Mouse (Mus musculus) stomach, embryonic 16.5 days (tissue): Measurements from ENCODE around the gene AI593442. TPM values are rescaled to one million over a fixed set of nuclear protein-coding genes. Genes with fewer than 3 reads are reported as not detected.

Source experiments
- ATAC-seq: fragments of 200-750 bp; cut with Nextera tagmentation; 2 replicates; pipeline ENCODE4 v1.8.0; 2017; ENCODE audit warnings: moderate number of reproducible peaks, moderate TSS enrichment; ENCODE audit not compliant: insufficient read depth, low FRiP score
- H3K27ac ChIP-seq: fragments of 300-500 bp; sonication (generic); 2 replicates; pipeline ENCODE4 v1.5.1; 2014; ENCODE audit warnings: low read length
- H3K27me3 ChIP-seq: fragments of 300-500 bp; sonication (generic); 2 replicates; pipeline ENCODE4 v1.6.1; 2014; ENCODE audit warnings: low read length, control low read depth, mixed read lengths; ENCODE audit not compliant: control insufficient read depth, insufficient read depth
- H3K36me3 ChIP-seq: fragments of 300-500 bp; sonication (generic); 2 replicates; pipeline ENCODE4 v1.6.1; 2014; ENCODE audit warnings: low read length; ENCODE audit not compliant: control insufficient read depth, insufficient read depth
- H3K4me1 ChIP-seq: fragments of 300-500 bp; sonication (generic); 2 replicates; pipeline ENCODE4 v1.6.1; 2014; ENCODE audit warnings: low read length, control low read depth, mixed read lengths; ENCODE audit not compliant: control insufficient read depth, insufficient read depth
- H3K4me2 ChIP-seq: fragments of 300-500 bp; sonication (generic); 2 replicates; pipeline ENCODE4 v1.6.1; 2014; ENCODE audit warnings: low read depth, low read length, mixed read lengths
- H3K4me3 ChIP-seq: fragments of 300-500 bp; sonication (generic); replicated peaks from 2 replicates; pipeline ENCODE4 v1.5.1; 2014; ENCODE audit warnings: mild to moderate bottlenecking, low read length
- H3K9ac ChIP-seq: fragments of 300-500 bp; sonication (generic); 2 replicates; pipeline ENCODE4 v1.6.1; 2014; ENCODE audit warnings: low read length
- H3K9me3 ChIP-seq: fragments of 300-500 bp; sonication (generic); replicated peaks from 2 replicates; pipeline ENCODE4 v1.6.1; 2016; ENCODE audit warnings: low read length, control low read depth; ENCODE audit not compliant: control insufficient read depth
- WGBS: fragments of 180-500 bp; shearing (Covaris S2); extraction: QIAGEN DNeasy Blood & Tissue Kit; methylation state at CpG from one replicate; pipeline ENCODE4 v1.1.7; 2014; 5-methylcytosine and 5-hydroxymethylcytosine counted together
- polyA plus RNA-seq: library from polyadenylated mRNA; unstranded; fragments of >200 nt; fragmentation: Nextera tagmentation; extraction: Ambion mirVana; gene quantifications from 2 replicates; pipeline ENCODE4 v1.2.1, GENCODE M21; 2015

The AI593442 gene
- polyA plus RNA-seq, 1 experiment from 2014 or later = 1.1 TPM

- ATAC-seq = no peak
- no peaks in the 10 kb centered on the region for H3K9me3 ChIP-seq
- no peak overlapping the region for H3K4me3 ChIP-seq
- H3K4me2 ChIP-seq = no peak overlapping the region
- H3K9ac ChIP-seq = no peak overlapping the region
- H3K4me1 ChIP-seq = no peaks in the 10 kb centered on the region
- WGBS = 69% methylated on average over 3 of the region's 3 CpGs
- no peak overlapping the region for H3K27ac ChIP-seq
- H3K27me3 ChIP-seq = no peaks in the 10 kb centered on the region
- no peaks in the 10 kb centered on the region for H3K36me3 ChIP-seq
Measured at GRCm38 (mm10) chr9:52661422-52661821, 18.2 kb downstream of the AI593442 start.

GRCm38 (mm10) chr9:52650341-52650951 lies 29.1 kb downstream of the AI593442 start:
- no peaks in the 10 kb centered on the region for H3K4me1 ChIP-seq
- no peak overlapping the region for H3K4me3 ChIP-seq
- no peak overlapping the region for H3K9ac ChIP-seq
- no peaks in the 10 kb centered on the region for H3K36me3 ChIP-seq
- H3K4me2 ChIP-seq = no peak overlapping the region
- H3K27me3 ChIP-seq = no peaks in the 10 kb centered on the region
- no peak overlapping the region for H3K27ac ChIP-seq
- no peaks in the 10 kb centered on the region for H3K9me3 ChIP-seq
- ATAC-seq = peak; percentile 53; the same call in 1 of the 2 replicates
- WGBS = 49% methylated on average over 5 of the region's 5 CpGs

GRCm38 (mm10) chr9:52645312-52645711 lies 34.3 kb downstream of the AI593442 start:
- no peak overlapping the region for H3K9ac ChIP-seq
- no peak overlapping the region for H3K4me3 ChIP-seq
- H3K4me1 ChIP-seq = no peaks in the 10 kb centered on the region
- no peak overlapping the region for H3K27ac ChIP-seq
- H3K9me3 ChIP-seq = no peaks in the 10 kb centered on the region
- no peaks in the 10 kb centered on the region for H3K27me3 ChIP-seq
- WGBS = 57% methylated on average over 2 of the region's 2 CpGs
- no peak overlapping the region for H3K4me2 ChIP-seq
- no peak for ATAC-seq
- no peaks in the 10 kb centered on the region for H3K36me3 ChIP-seq

GRCm38 (mm10) chr9:52644626-52645025 lies 35.0 kb downstream of the AI593442 start:
- no peak overlapping the region for H3K4me2 ChIP-seq
- H3K27me3 ChIP-seq = no peaks in the 10 kb centered on the region
- H3K4me1 ChIP-seq = no peaks in the 10 kb centered on the region
- ATAC-seq = no peak
- H3K9ac ChIP-seq = no peak overlapping the region
- H3K9me3 ChIP-seq = no peaks in the 10 kb centered on the region
- WGBS = 52% methylated on average over 4 of the region's 4 CpGs
- H3K27ac ChIP-seq = no peak overlapping the region
- H3K36me3 ChIP-seq = no peaks in the 10 kb centered on the region
- no peak overlapping the region for H3K4me3 ChIP-seq

- H3K4me2 ChIP-seq = no peak overlapping the region
- no peak overlapping the region for H3K9ac ChIP-seq
- WGBS = 69% methylated on average over 4 of the region's 4 CpGs
- no peaks in the 10 kb centered on the region for H3K9me3 ChIP-seq
- no peak overlapping the region for H3K4me3 ChIP-seq
- H3K27me3 ChIP-seq = no peaks in the 10 kb centered on the region
- H3K27ac ChIP-seq = no peak overlapping the region
- H3K4me1 ChIP-seq = no peaks in the 10 kb centered on the region
- no peak for ATAC-seq
- no peaks in the 10 kb centered on the region for H3K36me3 ChIP-seq
Measured at GRCm38 (mm10) chr9:52644156-52644555, 35.4 kb downstream of the AI593442 start.

GRCm38 (mm10) chr9:52635991-52636390 lies 43.6 kb downstream of the AI593442 start:
- Histone ChIP-seq H3K4me3 (no peak overlapping the region), H3K4me2 (no peak overlapping the region), H3K36me3 (no peaks in the 10 kb centered on the region), H3K27ac (no peak overlapping the region), H3K4me1 (no peaks in the 10 kb centered on the region), H3K9ac (no peak overlapping the region), H3K27me3 (no peaks in the 10 kb centered on the region), H3K9me3 (no peaks in the 10 kb centered on the region)
- 58% methylated on average over 2 of the region's 2 CpGs for WGBS
- ATAC-seq = no peak

GRCm38 (mm10) chr9:52623926-52624325 lies 55.7 kb downstream of the AI593442 start:
- Histone ChIP-seq H3K36me3 (no peaks in the 10 kb centered on the region), H3K4me3 (no peak overlapping the region), H3K4me1 (no peaks in the 10 kb centered on the region), H3K9ac (no peak overlapping the region), H3K4me2 (no peak overlapping the region), H3K27ac (no peak overlapping the region), H3K9me3 (no peaks in the 10 kb centered on the region), H3K27me3 (no peaks in the 10 kb centered on the region)
- 56% methylated on average over 4 of the region's 4 CpGs for WGBS
- no peak for ATAC-seq
